Mouse (Mus musculus): ENCODE results near the gene Il12a. TPM values are rescaled to one million over a fixed set of nuclear protein-coding genes. Genes with fewer than 3 reads are reported as not detected.

The Il12a gene
- total RNA-seq (2021) = under 1 TPM; 0.28 to 0.42 TPM

- no peak for DNase-seq (ENCODE audit: extremely low spot score in 1 of 2, low spot score in 1 of 2)
These were observed at the start of gene Il12a for GRCm38 (mm10) chr3:68690344-68690743. Il12a (plus strand) TSS chr3:68690644.

- DNase-seq (ENCODE audit: extremely low spot score in 1 of 2, low spot score in 1 of 2) = no peak
These were observed 47.5 kb upstream of the Il12a start for GRCm38 (mm10) chr3:68642935-68643334.

- no peak for DNase-seq (ENCODE audit: extremely low spot score in 1 of 2, low spot score in 1 of 2)
These were observed 43.9 kb upstream of the Il12a start for GRCm38 (mm10) chr3:68646387-68647130.

DNA sequence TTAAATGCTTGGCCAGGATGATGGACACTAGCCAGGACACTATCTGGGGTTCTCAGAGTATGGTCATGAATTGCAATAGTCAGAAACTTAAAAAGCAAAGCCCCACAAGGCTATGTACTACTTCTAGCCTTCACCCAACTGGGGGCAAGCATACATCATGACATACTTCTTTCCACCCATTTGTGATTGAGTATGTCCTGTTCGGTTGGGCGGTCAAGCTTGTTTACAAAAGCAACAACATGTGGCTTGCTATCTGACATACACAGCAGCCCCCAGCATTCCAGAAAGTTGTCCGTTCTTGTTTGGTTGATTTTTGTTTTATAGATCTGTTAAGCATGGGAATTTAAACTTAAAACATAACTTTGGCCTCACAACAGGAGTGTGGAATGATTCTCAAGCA is 43.2 kb upstream of the Il12a start:
- no peak for DNase-seq (ENCODE audit: extremely low spot score in 1 of 2, low spot score in 1 of 2)

- DNase-seq (ENCODE audit: extremely low spot score in 1 of 2, low spot score in 1 of 2) = no peak
These were observed 40.2 kb upstream of the Il12a start for GRCm38 (mm10) chr3:68650251-68650650.

GRCm38 (mm10) chr3:68656607-68657352 is 33.7 kb upstream of the Il12a start:
- DNase-seq (ENCODE audit: extremely low spot score in 1 of 2, low spot score in 1 of 2) = no peak

DNA sequence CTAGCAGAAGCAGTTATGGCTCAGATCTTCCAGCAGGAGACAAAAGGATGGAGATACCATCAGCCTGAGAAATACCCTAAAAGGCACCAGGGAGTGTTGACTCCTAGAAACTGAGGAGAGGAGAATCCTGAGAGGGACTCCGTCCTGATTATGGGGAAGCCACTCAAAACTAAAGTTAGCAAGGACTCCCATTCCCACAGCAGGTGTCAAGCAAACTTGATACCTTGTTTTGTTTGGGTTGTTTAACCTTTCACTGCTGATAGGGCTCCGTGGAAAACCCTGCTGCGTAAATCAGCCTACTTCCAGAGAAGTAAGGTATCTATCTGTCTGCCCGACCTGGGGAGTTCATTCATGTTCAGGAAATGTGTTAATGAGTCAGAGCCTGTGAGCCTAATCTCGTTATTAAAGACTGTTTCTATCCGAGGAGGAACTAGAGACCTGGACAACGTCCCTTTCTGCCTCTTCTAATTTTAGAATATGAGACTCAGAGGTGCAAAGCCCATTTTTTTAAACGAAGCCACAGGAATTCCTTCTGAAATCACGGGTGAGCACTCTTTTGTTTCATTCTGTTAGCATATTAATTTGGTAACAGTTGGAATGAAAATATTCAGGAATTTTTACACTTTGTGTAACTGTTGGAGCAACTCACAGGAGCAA is 32.7 kb upstream of the Il12a start:
- DNase-seq (ENCODE audit: extremely low spot score in 1 of 2, low spot score in 1 of 2) = no peak

DNA sequence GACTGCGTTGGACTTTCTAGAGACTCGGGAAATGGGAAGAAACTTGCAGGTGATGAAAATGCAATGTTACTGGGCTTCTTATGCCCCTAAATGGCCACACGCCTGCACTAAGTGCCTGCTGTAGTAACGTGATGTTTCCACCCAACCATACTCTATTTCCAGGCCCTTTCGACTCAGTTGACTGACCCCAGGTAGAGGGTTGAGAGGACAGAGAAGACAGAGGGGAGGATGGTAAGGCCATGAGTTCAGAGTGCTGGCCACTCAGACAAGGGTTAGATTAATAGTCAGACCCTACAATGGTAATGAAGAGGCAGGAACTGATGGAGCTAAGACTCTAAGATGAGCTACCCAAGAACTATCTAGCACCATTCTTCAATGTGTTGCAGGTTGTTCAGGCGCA is 30.4 kb upstream of the Il12a start:
- no peak for DNase-seq (ENCODE audit: extremely low spot score in 1 of 2, low spot score in 1 of 2)

- no peak for DNase-seq (ENCODE audit: extremely low spot score in 1 of 2, low spot score in 1 of 2)
These were observed 29.9 kb upstream of the Il12a start for GRCm38 (mm10) chr3:68660538-68660937.

GRCm38 (mm10) chr3:68662386-68662785 is 28.1 kb upstream of the Il12a start:
- no peak for DNase-seq (ENCODE audit: extremely low spot score in 1 of 2, low spot score in 1 of 2)

- no peak for DNase-seq (ENCODE audit: extremely low spot score in 1 of 2, low spot score in 1 of 2)
These were observed 26.1 kb upstream of the Il12a start for GRCm38 (mm10) chr3:68664337-68664736.

GRCm38 (mm10) chr3:68666377-68666776 is 24.1 kb upstream of the Il12a start:
- no peak for DNase-seq (ENCODE audit: extremely low spot score in 1 of 2, low spot score in 1 of 2)

DNA sequence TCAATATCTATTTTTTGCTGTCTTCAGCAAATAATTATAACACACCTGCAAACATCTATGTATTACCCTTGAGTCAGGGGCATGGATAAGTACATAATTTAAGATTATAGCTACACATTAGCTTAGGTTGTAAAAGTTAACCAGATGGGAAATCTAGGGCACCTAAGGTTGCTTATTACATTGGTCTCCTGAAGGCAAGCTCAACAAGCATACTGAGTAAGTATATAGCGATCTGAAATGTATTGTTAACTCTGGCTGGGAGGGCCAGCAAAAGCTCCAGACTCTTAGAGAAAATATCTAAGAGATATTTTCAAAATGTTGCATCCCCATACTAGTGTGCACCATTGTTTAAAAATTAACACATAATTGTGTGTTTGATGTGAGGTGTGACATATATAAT is 22.6 kb upstream of the Il12a start:
- DNase-seq (ENCODE audit: extremely low spot score in 1 of 2, low spot score in 1 of 2) = no peak

GRCm38 (mm10) chr3:68669418-68669974 is 20.9 kb upstream of the Il12a start:
- DNase-seq (ENCODE audit: extremely low spot score in 1 of 2, low spot score in 1 of 2) = no peak

DNA sequence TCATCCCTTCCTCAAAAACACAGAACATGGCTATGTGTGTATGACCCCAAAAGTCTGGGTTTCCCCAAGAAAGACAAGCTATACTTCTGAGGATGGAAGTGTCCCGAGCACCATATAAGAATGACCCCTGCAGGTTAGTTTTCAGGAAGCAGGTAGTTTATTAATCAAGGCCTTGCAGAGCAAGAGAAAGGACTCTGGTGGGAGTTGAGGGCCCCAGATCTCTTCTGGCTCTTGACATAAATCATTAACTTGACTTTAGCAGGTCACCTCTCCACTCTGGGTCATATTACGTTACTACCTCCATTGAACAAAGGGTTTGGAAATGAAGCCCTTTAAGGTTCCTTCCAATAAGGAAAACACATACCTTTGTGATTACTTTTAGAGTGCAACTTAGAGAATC is 15.7 kb upstream of the Il12a start:
- no peak for DNase-seq (ENCODE audit: extremely low spot score in 1 of 2, low spot score in 1 of 2)

DNA sequence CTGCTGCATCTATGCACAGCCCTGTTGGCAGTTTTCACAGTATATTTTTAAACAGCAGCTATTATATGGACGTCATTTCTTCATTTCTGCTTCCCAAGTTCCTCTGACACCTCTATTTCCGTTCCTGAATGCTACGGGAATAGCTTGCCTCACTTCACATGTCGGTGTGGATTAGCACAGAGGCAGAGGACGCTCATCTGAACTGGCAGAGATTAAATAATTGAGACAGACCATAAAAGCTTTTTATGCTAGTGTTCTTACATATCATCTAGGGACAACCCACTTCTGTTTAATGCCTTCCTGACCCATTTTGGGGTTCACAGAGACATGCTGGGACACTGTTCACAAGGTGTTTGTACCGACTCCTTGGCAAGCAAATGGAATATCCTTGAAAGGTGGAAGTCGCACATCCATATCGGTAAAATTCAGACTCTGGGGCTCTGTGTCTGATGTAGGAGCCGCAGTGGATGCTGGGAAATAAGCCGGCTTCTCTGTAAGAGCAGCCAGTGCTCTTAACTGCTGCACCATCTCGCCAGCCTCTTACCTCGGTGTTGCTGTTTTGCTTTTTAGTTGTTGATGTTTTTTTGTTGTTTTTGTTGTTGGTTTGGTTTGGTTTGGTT is 15.1 kb upstream of the Il12a start:
- no peak for DNase-seq (ENCODE audit: extremely low spot score in 1 of 2, low spot score in 1 of 2)

- DNase-seq (ENCODE audit: extremely low spot score in 1 of 2, low spot score in 1 of 2) = no peak
These were observed 14.3 kb upstream of the Il12a start for GRCm38 (mm10) chr3:68675980-68676678.

DNA sequence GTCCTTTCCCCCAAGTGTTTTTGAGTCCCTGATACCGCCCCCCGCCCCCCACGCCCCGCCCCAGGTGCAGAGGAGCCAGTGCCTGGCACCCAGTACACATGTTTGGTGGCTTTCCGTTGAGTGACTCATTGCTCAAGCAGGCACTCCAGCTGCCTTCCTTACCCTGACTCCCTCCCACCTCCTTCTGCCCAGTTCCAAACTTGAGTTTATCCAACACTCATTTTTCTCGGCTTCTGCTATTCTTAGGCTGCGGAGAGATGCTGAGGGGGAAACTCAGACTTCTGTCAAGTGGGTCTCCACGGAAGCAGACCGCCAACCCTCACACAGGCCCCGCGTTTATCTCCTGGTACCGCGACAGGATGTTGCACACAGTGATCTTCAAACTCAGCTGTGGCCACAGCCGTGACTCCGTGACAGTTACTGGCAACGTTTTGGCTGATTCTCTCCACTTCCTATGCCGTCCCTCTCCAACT is 13.6 kb upstream of the Il12a start:
- DNase-seq (ENCODE audit: extremely low spot score in 1 of 2, low spot score in 1 of 2) = peak in 1 of 2 experiments; percentile 31

DNA sequence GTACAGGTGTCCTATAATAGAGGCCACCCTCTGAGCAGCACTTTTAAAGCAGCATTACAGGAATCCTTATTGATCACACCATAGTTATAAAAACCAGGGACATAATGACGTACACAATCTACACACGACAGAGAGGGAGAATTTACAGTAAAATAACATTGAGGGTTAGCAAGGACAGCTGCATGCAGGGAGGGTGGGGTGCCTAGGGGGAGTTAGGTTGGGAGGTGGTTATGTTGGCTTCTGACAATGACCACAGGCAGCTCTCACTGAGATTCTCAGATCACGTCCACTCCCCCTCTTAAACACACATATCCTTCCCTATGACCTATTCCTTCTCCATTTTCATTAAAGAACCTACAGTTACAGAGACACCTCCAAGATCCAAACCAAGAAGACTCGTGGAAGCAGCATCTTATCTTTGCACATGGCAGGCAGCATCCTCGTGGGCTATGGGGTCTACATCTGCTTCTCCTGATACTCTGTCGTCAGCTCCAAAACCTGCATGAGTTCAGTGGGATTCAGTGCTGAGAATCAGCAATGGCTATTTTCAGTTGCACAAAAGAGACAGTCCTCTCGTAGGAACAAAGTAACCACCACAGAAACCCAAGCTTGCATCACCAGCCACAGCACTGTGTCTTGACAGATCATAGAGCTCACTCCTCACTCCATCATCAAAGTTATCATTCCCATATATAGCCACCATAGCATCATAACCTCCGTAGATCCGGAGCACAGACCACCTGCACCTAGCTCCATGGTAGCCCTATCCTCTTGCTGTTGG is 11.4 kb upstream of the Il12a start:
- DNase-seq (ENCODE audit: extremely low spot score in 1 of 2, low spot score in 1 of 2) = no peak

Data from layer of hippocampus, postnatal 25 days (tissue).